Mouse (Mus musculus) kidney, adult 2 months (tissue): ENCODE measurements around the gene Rnpepl1. TPM values are rescaled to one million over a fixed set of nuclear protein-coding genes. Genes with fewer than 3 reads are reported as not detected.
A peak's percentile ranks its signal among the peaks of the same experiment; 100 is the strongest.

Experiments
- DNase-seq: peaks from one replicate; pipeline ENCODE4 v3.0.0; 2021
- H3K27ac ChIP-seq: fragments of 200-500 bp; 2 replicates; pipeline ENCODE4 v1.5.1; 2012; ENCODE audit warnings: low read depth, low read length, control low read depth, inconsistent platforms; ENCODE audit not compliant: insufficient read depth
- H3K27me3 ChIP-seq: fragments of 200-500 bp; replicated peaks from 2 replicates; pipeline ENCODE4 v1.6.1; 2012; ENCODE audit warnings: mild to moderate bottlenecking, moderate library complexity, low read length, inconsistent platforms; ENCODE audit not compliant: control insufficient read depth, insufficient read depth
- H3K36me3 ChIP-seq: fragments of 200-500 bp; 2 replicates; pipeline ENCODE4 v1.6.1; 2012; ENCODE audit warnings: mild to moderate bottlenecking, moderate library complexity, low read length, inconsistent platforms; ENCODE audit not compliant: control insufficient read depth, insufficient read depth
- H3K4me1 ChIP-seq: fragments of 200-500 bp; 2 replicates; pipeline ENCODE4 v1.6.1; 2011; ENCODE audit warnings: low read length; ENCODE audit not compliant: control insufficient read depth, insufficient read depth
- H3K4me3 ChIP-seq: fragments of 200-500 bp; 2 replicates; pipeline ENCODE4 v1.5.1; 2011; ENCODE audit warnings: mild to moderate bottlenecking, low read depth, low read length, control low read depth; ENCODE audit not compliant: insufficient read depth
- CTCF ChIP-seq: fragments of 200-500 bp; conservative IDR thresholded peaks from 2 replicates; pipeline ENCODE4 v1.5.1; 2011; ENCODE audit warnings: low read depth, mild to moderate bottlenecking, control low read depth, low read length, moderate library complexity, mixed read lengths; ENCODE audit not compliant: insufficient read depth, insufficient read length
- POLR2A ChIP-seq: fragments of 200-500 bp; IDR thresholded peaks from one replicate; pipeline ENCODE4 v1.6.1; 2011; ENCODE audit warnings: low read depth, low read length, control low read depth
- WGBS: fragments of 180-500 bp; shearing (Covaris S2); methylation state at CpG from one replicate; pipeline ENCODE4 v1.1.7; 2018; 5-methylcytosine and 5-hydroxymethylcytosine counted together
- polyA plus RNA-seq: library from polyadenylated mRNA; depleted of rRNA; stranded (reverse); fragments of >200 nt; gene quantifications from 2 replicates; pipeline ENCODE4 v1.2.3, GENCODE M21; 2012

The Rnpepl1 gene
- polyA plus RNA-seq, 1 experiment, result 161 TPM

DNA sequence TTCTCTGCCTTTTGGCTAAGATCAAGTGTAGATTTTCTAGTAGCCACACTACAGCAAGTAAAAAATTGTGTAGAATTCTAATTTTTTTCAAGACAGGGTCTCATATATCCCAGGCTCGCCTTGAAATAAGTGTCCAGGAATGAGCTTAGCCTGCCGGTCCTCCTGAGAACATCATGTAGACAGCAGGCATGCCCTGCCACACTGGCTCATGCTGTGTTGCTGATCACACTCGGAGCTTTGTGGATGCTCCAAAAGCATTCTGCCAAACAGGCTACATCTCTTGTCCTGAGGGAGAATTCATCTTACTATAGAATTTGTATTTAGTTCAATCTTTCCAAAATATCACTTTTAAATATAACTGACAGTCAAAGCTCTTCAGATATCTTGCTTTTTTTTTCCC is 17.8 kb upstream of the Rnpepl1 start:
- Histone ChIP-seq H3K4me3 (no peak overlapping the region), H3K27me3 (no peaks in the 10 kb centered on the region), H3K4me1 (no peaks in the 10 kb centered on the region), H3K27ac (no peak overlapping the region), H3K36me3 (no peaks in the 10 kb centered on the region)
- TF ChIP-seq POLR2A (no peak), CTCF (no peak)
- DNase-seq, result no peak
- 74% methylated on average over 3 of the region's 3 CpGs for WGBS

GRCm38 (mm10) chr1:92893896-92894295 is 16.7 kb upstream of the Rnpepl1 start:
- H3K4me3 ChIP-seq, result no peak overlapping the region
- TF ChIP-seq POLR2A, result no peak
- no peaks in the 10 kb centered on the region for H3K36me3 ChIP-seq
- no peaks in the 10 kb centered on the region for H3K4me1 ChIP-seq
- no peak for DNase-seq
- no peak overlapping the region for H3K27ac ChIP-seq
- H3K27me3 ChIP-seq, result no peaks in the 10 kb centered on the region
- WGBS, result 71% methylated on average over 3 of the region's 3 CpGs

DNA sequence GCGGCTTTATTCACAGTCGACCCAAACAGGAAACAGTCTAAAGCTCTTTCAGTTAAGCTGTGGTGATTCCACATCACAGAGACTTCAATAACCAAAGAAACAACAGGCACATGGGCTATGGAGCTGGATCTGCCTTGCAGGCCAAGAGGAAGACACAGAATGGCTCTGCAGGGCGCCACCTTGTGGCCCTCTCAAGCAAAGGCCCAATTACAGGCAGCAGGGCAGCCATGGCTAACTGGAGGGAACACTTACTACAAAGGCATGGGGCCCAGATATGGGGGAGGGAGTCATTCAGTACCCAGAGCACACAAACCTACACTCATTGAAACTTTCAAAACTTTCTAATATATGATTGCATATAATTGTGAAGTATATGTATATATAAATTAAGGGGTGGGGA is 15.5 kb upstream of the Rnpepl1 start:
- no peaks in the 10 kb centered on the region for H3K36me3 ChIP-seq
- H3K4me1 ChIP-seq, result no peaks in the 10 kb centered on the region
- peak; percentile 75 for DNase-seq
- TF ChIP-seq POLR2A (no peak), CTCF (peak; percentile 88)
- H3K4me3 ChIP-seq, result no peak overlapping the region
- WGBS, result 17% methylated on average over 3 of the region's 3 CpGs
- H3K27ac ChIP-seq, result no peak overlapping the region
- H3K27me3 ChIP-seq, result no peaks in the 10 kb centered on the region

DNA sequence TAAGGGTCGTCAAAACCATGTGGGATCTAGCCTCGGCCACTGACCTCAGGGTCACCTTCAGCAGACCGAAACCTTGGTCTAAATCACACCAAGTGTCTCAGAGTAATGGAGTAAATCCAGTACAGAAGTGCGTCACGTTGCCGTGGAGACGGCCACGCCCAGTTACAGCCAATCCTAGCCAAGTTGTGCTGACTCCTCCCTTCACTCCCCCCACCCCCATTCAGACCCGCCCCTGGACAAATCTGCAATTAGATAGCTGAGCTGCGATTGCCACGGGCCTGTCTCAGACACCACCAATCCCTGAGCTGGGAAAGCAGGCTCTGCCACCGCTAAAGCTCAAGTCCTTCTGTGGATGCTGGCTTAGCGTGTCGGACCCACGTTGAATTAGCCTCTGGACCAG is 7.8 kb upstream of the Rnpepl1 start, which contains the start of gene Ankmy1:
TSS of gene Ankmy1 (minus strand) at position 121 of the 400 bp plus-strand sequence.
- H3K4me1 ChIP-seq, result peaks cover 9% of the 10 kb centered on the region
- DNase-seq, result peak; percentile 68
- 4% methylated on average over 15 of the region's 15 CpGs for WGBS
- H3K36me3 ChIP-seq, result no peaks in the 10 kb centered on the region
- no peak within 1 kb of the TSS for H3K27ac ChIP-seq
- no peaks in the 10 kb centered on the region for H3K27me3 ChIP-seq
- TF ChIP-seq CTCF (no peak), POLR2A (no peak)
- no peak within 1 kb of the TSS for H3K4me3 ChIP-seq

DNA sequence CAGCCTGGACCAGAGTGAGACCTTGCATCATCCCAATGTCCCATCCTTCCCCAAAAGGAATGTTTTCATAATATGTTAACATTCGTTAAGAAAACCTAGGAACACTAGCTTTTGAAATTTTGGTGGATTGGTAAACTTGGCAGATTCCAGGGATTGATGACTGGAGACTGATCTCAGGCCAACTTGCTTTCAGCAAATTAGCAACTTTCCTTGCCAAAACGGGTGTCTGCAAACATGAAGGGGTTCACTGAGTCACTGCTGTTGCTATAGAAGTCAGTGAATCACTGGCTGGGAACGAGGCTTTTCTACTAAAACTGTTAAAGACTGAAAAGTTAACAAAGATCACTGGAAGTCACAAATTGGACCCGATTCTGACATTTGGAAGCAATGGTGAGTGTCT is 7.0 kb upstream of the Rnpepl1 start:
- no peaks in the 10 kb centered on the region for H3K36me3 ChIP-seq
- H3K27ac ChIP-seq, result no peak overlapping the region
- peaks cover 13% of the 10 kb centered on the region for H3K4me1 ChIP-seq
- 70% methylated on average over 4 of the region's 4 CpGs for WGBS
- no peak overlapping the region for H3K4me3 ChIP-seq
- no peaks in the 10 kb centered on the region for H3K27me3 ChIP-seq
- no peak for DNase-seq
- no peak for TF ChIP-seq POLR2A
- TF ChIP-seq CTCF, result no peak

GRCm38 (mm10) chr1:92905703-92906310 is 4.8 kb upstream of the Rnpepl1 start:
- no peak for TF ChIP-seq CTCF
- no peak for TF ChIP-seq POLR2A
- Histone ChIP-seq H3K27me3 (no peaks in the 10 kb centered on the region), H3K4me1 (peaks cover 23% of the 10 kb centered on the region), H3K36me3 (no peaks in the 10 kb centered on the region), H3K27ac (no peak overlapping the region), H3K4me3 (no peak overlapping the region)
- no peak for DNase-seq
- 95% methylated on average over 2 of the region's 2 CpGs for WGBS

DNA sequence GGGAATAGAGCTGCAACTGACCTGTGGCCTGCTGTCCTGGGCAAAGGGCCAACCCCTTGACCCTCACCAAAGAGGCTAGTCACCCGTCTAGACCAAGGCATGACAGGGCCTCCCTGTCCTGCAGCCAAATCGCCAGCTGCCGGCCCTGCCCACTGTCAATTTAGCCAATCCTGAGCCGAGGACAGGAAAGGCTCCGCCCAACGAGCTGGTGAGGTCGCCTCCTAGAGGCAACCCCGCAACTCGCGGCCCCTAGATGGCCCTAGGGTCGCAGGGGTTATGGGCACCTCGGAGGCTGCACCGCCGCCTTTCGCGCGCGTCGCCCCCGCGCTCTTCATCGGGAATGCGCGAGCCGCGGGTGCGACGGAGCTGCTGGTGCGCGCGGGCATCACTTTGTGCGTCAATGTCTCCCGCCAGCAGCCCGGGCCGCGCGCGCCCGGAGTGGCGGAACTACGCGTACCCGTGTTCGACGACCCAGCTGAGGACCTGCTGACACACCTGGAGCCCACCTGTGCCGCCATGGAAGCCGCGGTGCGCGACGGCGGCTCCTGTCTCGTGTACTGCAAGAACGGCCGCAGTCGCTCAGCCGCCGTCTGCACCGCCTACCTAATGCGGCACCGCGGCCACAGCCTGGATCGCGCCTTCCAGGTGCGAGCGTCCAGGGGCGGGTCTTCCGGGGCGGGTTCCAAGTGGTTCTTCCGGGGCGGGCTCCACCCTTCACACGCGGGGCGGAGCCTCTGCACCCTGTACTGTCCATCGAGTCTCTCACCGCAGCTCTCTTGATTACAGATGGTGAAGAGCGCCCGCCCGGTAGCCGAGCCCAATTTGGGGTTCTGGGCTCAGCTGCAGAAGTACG is 3.6 kb upstream of the Rnpepl1 start, which contains the start of gene Dusp28:
TSS of gene Dusp28 (plus strand) at position 203 of the 853 bp plus-strand sequence.
- Histone ChIP-seq H3K36me3 (no peaks in the 10 kb centered on the region), H3K4me1 (peaks cover 27% of the 10 kb centered on the region), H3K27ac (peak within 1 kb of the TSS; percentile 77), H3K4me3 (peak within 1 kb of the TSS; percentile 74), H3K27me3 (no peaks in the 10 kb centered on the region)
- TF ChIP-seq CTCF, result peak; percentile 52
- peak; percentile 61 for TF ChIP-seq POLR2A
- DNase-seq, result peak; percentile 97
- under 1% methylated on average over 81 of the region's 81 CpGs for WGBS
